31 mouse cellular contexts compared by ENCODE assay signal in the genomic region with DNA sequence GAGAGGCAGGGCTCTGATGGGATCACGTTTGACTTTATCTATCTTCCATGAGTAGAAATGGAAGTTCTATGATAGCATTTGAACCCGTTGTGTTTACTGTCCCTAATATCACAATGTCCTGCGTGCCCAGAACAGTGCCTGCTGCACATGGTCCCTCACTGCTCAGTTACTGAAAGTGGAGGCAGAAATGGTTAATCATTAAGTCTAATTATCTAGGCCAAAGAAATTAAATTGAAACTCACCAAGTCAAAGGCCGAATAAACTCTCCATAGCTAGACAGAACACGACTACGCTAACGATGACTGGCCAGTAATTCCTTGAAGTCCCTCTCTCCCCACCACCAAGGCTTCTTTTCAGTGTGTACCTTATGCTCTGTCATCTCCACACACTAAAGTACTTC. TPM values are rescaled to one million over a fixed set of nuclear protein-coding genes. Genes with fewer than 3 reads are reported as not detected.
DNase-seq lines count a peak whose midpoint lies in the region; ATAC-seq and TF ChIP-seq lines count a peak whose summit lies in the region.
"Had no signal": no experiment of that assay in that cellular context is flagged by ENCODE, and none has a peak within 500 bp of the region (broad histone marks: within the 10 kb centered on the region; RNA-seq: fewer than 3 reads in every experiment).

No protein-coding gene starts in this region.

- no peaks in the 10 kb centered on the region; the same call in 1 of the 2 replicates for H3K79me2 ChIP-seq in liver, adult 2 months (ENCODE audit: control insufficient read depth, insufficient read depth, low read length)

- WGBS in liver, adult 2 months, result 25% methylated on average over 7 of the region's 7 CpGs
- WGBS in liver, embryonic 11.5 days, result 86% methylated on average over 7 of the region's 7 CpGs
- 62% methylated on average over 7 of the region's 7 CpGs for WGBS in kidney, postnatal 0 days
- WGBS in heart, embryonic 12.5 days, result 86% methylated on average over 7 of the region's 7 CpGs
- 89% methylated on average over 7 of the region's 7 CpGs for WGBS in hindbrain, embryonic 11.5 days

- H3K9ac ChIP-seq in liver, adult 2 months (ENCODE audit: low read depth, low read length), result no peak overlapping the region
- no peak overlapping the region for H3K9ac ChIP-seq in liver, embryonic 11.5 days (ENCODE audit: low read depth, low read length)
- no peak overlapping the region for H3K9ac ChIP-seq in kidney, postnatal 0 days (ENCODE audit: low read depth, low read length)
- no peak overlapping the region for H3K9ac ChIP-seq in heart, embryonic 12.5 days
- no peak overlapping the region for H3K9ac ChIP-seq in hindbrain, embryonic 11.5 days (ENCODE audit: low read depth, low read length)
- H3K9ac ChIP-seq: embryonic facial prominence, embryonic 13.5 days; heart, embryonic 13.5 days; hindbrain, embryonic 15.5 days; limb, embryonic 13.5 days; liver, embryonic 13.5 days; midbrain, embryonic 12.5 days; neural tube, embryonic 13.5 days had no signal

- H3K4me1 ChIP-seq in liver, adult 2 months (ENCODE audit: control insufficient read depth, insufficient read depth, low read length), result peaks cover 22% of the 10 kb centered on the region
- no peaks in the 10 kb centered on the region for H3K4me1 ChIP-seq in liver, embryonic 11.5 days (replicated peaks; ENCODE audit: control insufficient read depth, insufficient read depth, low read length)
- 0 out of 2 replicates have a peak, but pooled peaks cover 5% of the 10 kb centered on the region for H3K4me1 ChIP-seq in kidney, postnatal 0 days (replicated peaks; ENCODE audit: insufficient read depth, low read length)
- H3K4me1 ChIP-seq in heart, embryonic 12.5 days (replicated peaks), result no peaks in the 10 kb centered on the region
- H3K4me1 ChIP-seq in hindbrain, embryonic 11.5 days (replicated peaks; ENCODE audit: control insufficient read depth, insufficient read depth, low read length), result no peaks in the 10 kb centered on the region
- H3K4me1 ChIP-seq: embryonic facial prominence, embryonic 13.5 days; heart, embryonic 13.5 days; hindbrain, embryonic 15.5 days; limb, embryonic 13.5 days; midbrain, embryonic 12.5 days; neural tube, embryonic 13.5 days had no signal

- no peaks in the 10 kb centered on the region for H3K9me3 ChIP-seq in liver, embryonic 11.5 days (ENCODE audit: control insufficient read depth, low read length)
- H3K9me3 ChIP-seq in kidney, postnatal 0 days (replicated peaks; ENCODE audit: low read length), result no peaks in the 10 kb centered on the region
- H3K9me3 ChIP-seq in heart, embryonic 12.5 days (replicated peaks), result 0 out of 2 replicates have a peak, but pooled peaks cover 4% of the 10 kb centered on the region
- no peaks in the 10 kb centered on the region for H3K9me3 ChIP-seq in hindbrain, embryonic 11.5 days (ENCODE audit: control insufficient read depth, low read length)
- H3K9me3 ChIP-seq: embryonic facial prominence, embryonic 13.5 days; heart, embryonic 13.5 days; hindbrain, embryonic 15.5 days; limb, embryonic 13.5 days; liver, embryonic 13.5 days; megakaryocyte, embryonic 14.5 days; midbrain, embryonic 12.5 days; neural tube, embryonic 13.5 days had no signal

- no peak overlapping the region for H3K4me2 ChIP-seq in liver, embryonic 11.5 days
- 0 out of 2 replicates have a peak overlapping the region, but pooled peaks have one; percentile 5 for H3K4me2 ChIP-seq in kidney, postnatal 0 days (ENCODE audit: low read length)
- H3K4me2 ChIP-seq in heart, embryonic 12.5 days, result no peak overlapping the region
- no peak overlapping the region for H3K4me2 ChIP-seq in hindbrain, embryonic 11.5 days (replicated peaks; ENCODE audit: low read depth, low read length)
- H3K4me2 ChIP-seq: embryonic facial prominence, embryonic 13.5 days; heart, embryonic 13.5 days; hindbrain, embryonic 15.5 days; limb, embryonic 13.5 days; liver, embryonic 13.5 days; midbrain, embryonic 12.5 days; neural tube, embryonic 13.5 days had no signal

- H3K27ac ChIP-seq in liver, adult 2 months (replicated peaks; ENCODE audit: insufficient read depth, low read depth, low read length), result peak overlapping the region; percentile 80
- no peak overlapping the region for H3K27ac ChIP-seq in liver, embryonic 11.5 days (ENCODE audit: low read depth, low read length)
- H3K27ac ChIP-seq in kidney, postnatal 0 days, result 0 out of 2 replicates have a peak overlapping the region, but pooled peaks have one; percentile 36
- no peak overlapping the region for H3K27ac ChIP-seq in heart, embryonic 12.5 days (ENCODE audit: poor library complexity, severe bottlenecking)
- H3K27ac ChIP-seq in hindbrain, embryonic 11.5 days (ENCODE audit: low read depth, low read length), result no peak overlapping the region
- H3K27ac ChIP-seq: embryonic facial prominence, embryonic 13.5 days; forebrain, embryonic 10.5 days; heart, embryonic 13.5 days; hindbrain, embryonic 15.5 days; layer of hippocampus, adult 2 months; limb, embryonic 13.5 days; liver, embryonic 13.5 days; midbrain, embryonic 12.5 days; neural tube, embryonic 13.5 days; stomach, postnatal 0 days had no signal

- no peak for TF ChIP-seq POLR2A in liver, adult 2 months (IDR thresholded peaks at IDR 0.05; ENCODE audit: extremely low read depth, insufficient read depth, low read length)

- no peak for ATAC-seq in liver, embryonic 11.5 days (replicated peaks; ENCODE audit: low FRiP score)
- peak; percentile 70 for ATAC-seq in kidney, postnatal 0 days (replicated peaks; ENCODE audit: low FRiP score, low read depth)
- ATAC-seq in heart, embryonic 12.5 days (ENCODE audit: insufficient number of reproducible peaks, low FRiP score), result no peak
- no peak for ATAC-seq in hindbrain, embryonic 11.5 days (ENCODE audit: low FRiP score)
- ATAC-seq: CD4-positive, CD25-positive, alpha-beta regulatory T cell, adult 4 months; lung, postnatal 0 days had no signal

- DNase-seq in liver, adult 2 months (ENCODE audit: extremely low read depth, low read depth, low spot score), result peak; percentile 94
- no peak for DNase-seq in liver, embryonic 11.5 days (ENCODE audit: low spot score)
- peak; percentile 39 to 61 for DNase-seq in kidney, adult 8-10 months
- DNase-seq in kidney, postnatal 0 days (ENCODE audit: low spot score), result no peak
- DNase-seq in right cerebral cortex, postnatal 10 days (ENCODE audit: low spot score in 2 of 2), result no peak
- DNase-seq in hindbrain, embryonic 11.5 days (ENCODE audit: low spot score), result no peak
- DNase-seq: adrenal gland, postnatal 25 days; cerebellum, adult 11-12 months; cerebellum, adult 9-11 months; gastrocnemius, postnatal 25 days; heart, adult 18-20 months; heart, postnatal 10 days; liver, embryonic 13.5 days; lung, adult 18-20 months; lung, postnatal 4 days; right cerebral cortex, postnatal 25 days; thymus, adult 2 months; thymus, postnatal 36 days had no signal

- H3K36me3 ChIP-seq in liver, adult 2 months (ENCODE audit: control insufficient read depth, insufficient read depth, low read length), result peaks cover 6% of the 10 kb centered on the region
- no peaks in the 10 kb centered on the region for H3K36me3 ChIP-seq in liver, embryonic 11.5 days (ENCODE audit: control insufficient read depth, insufficient read depth, low read length)
- H3K36me3 ChIP-seq in kidney, postnatal 0 days (ENCODE audit: insufficient read depth, low read length), result no peaks in the 10 kb centered on the region
- H3K36me3 ChIP-seq in heart, embryonic 12.5 days, result peaks cover 13% of the 10 kb centered on the region
- 0 out of 2 replicates have a peak, but pooled peaks cover 4% of the 10 kb centered on the region for H3K36me3 ChIP-seq in hindbrain, embryonic 11.5 days (ENCODE audit: control insufficient read depth, insufficient read depth, low read length)

- H3K4me3 ChIP-seq in liver, adult 2 months (ENCODE audit: insufficient read depth, low read depth, low read length), result no peak overlapping the region
- no peak overlapping the region for H3K4me3 ChIP-seq in liver, embryonic 11.5 days (ENCODE audit: low read depth, low read length)
- H3K4me3 ChIP-seq in kidney, postnatal 0 days (replicated peaks; ENCODE audit: low read depth, low read length), result no peak overlapping the region
- no peak overlapping the region for H3K4me3 ChIP-seq in heart, embryonic 12.5 days
- H3K4me3 ChIP-seq in hindbrain, embryonic 11.5 days (ENCODE audit: low read depth, low read length), result no peak overlapping the region
- H3K4me3 ChIP-seq: embryonic facial prominence, embryonic 13.5 days; forebrain, embryonic 10.5 days; heart, embryonic 13.5 days; hindbrain, embryonic 15.5 days; layer of hippocampus, adult 2 months; limb, embryonic 13.5 days; liver, embryonic 13.5 days; megakaryocyte, embryonic 14.5 days; midbrain, embryonic 12.5 days; neural tube, embryonic 13.5 days had no signal

- no peak for TF ChIP-seq CTCF in liver, adult 2 months (IDR thresholded peaks at IDR 0.05; ENCODE audit: low read depth, low read length)
- no peak for TF ChIP-seq CTCF in kidney, postnatal 0 days (IDR thresholded peaks at IDR 0.05; ENCODE audit: low read depth)

- H3K27me3 ChIP-seq in liver, adult 2 months (ENCODE audit: control insufficient read depth, insufficient read depth, low read length), result no peaks in the 10 kb centered on the region
- no peaks in the 10 kb centered on the region for H3K27me3 ChIP-seq in liver, embryonic 11.5 days (replicated peaks; ENCODE audit: control insufficient read depth, insufficient read depth, low read length)
- no peaks in the 10 kb centered on the region for H3K27me3 ChIP-seq in kidney, postnatal 0 days (ENCODE audit: insufficient read depth, low read length)
- H3K27me3 ChIP-seq in heart, embryonic 12.5 days (replicated peaks), result no peaks in the 10 kb centered on the region
- no peaks in the 10 kb centered on the region for H3K27me3 ChIP-seq in hindbrain, embryonic 11.5 days (ENCODE audit: control insufficient read depth, insufficient read depth, low read length)
- H3K27me3 ChIP-seq: embryonic facial prominence, embryonic 13.5 days; heart, embryonic 13.5 days; hindbrain, embryonic 15.5 days; limb, embryonic 13.5 days; liver, embryonic 13.5 days; megakaryocyte, embryonic 14.5 days; midbrain, embryonic 12.5 days; neural tube, embryonic 13.5 days had no signal

RNA-seq across cellular contexts. Expression of a gene that starts 12.8 kb away (rescaled TPM):
- total RNA-seq in liver, adult 2 months (2014; rRNA removed), result 30.8 and 36.7 TPM in 2 replicates
- 41.8 and 47.4 TPM in 2 replicates for polyA plus RNA-seq in liver, adult 2 months (2012; rRNA removed)
- polyA plus RNA-seq in liver, embryonic 11.5 days (2014; fragmentation: Nextera tagmentation; extraction: Ambion mirVana), result 21.2 and 22.8 TPM in 2 replicates
- 47.4 and 54.5 TPM in 2 replicates for polyA plus RNA-seq in kidney, postnatal 0 days (2015; fragmentation: Nextera tagmentation; extraction: Ambion mirVana)
- 22.9 and 24.1 TPM in 2 replicates for polyA plus RNA-seq in heart, embryonic 12.5 days (2016; fragmentation: Nextera tagmentation; extraction: Ambion mirVana)
- polyA plus RNA-seq in hindbrain, embryonic 11.5 days (2014; fragmentation: Nextera tagmentation; extraction: Ambion mirVana), result 35.7 and 39.1 TPM in 2 replicates

RNA-seq across cellular contexts. Expression of a gene that starts 34.1 kb away (rescaled TPM):
- 14.7 and 16.5 TPM in 2 replicates for total RNA-seq in liver, adult 2 months (2014; rRNA removed)
- 18.0 and 19.0 TPM in 2 replicates for polyA plus RNA-seq in liver, adult 2 months (2012; rRNA removed)
- 5.1 and 5.3 TPM in 2 replicates for polyA plus RNA-seq in liver, embryonic 11.5 days (2014; fragmentation: Nextera tagmentation; extraction: Ambion mirVana)
- 10.1 and 17.8 TPM in 2 replicates for polyA plus RNA-seq in kidney, postnatal 0 days (2015; fragmentation: Nextera tagmentation; extraction: Ambion mirVana)
- polyA plus RNA-seq in heart, embryonic 12.5 days (2016; fragmentation: Nextera tagmentation; extraction: Ambion mirVana), result 6.0 and 7.4 TPM in 2 replicates
- 10.1 and 10.6 TPM in 2 replicates for polyA plus RNA-seq in hindbrain, embryonic 11.5 days (2014; fragmentation: Nextera tagmentation; extraction: Ambion mirVana)

RNA-seq across cellular contexts. Expression of a gene that starts 34.7 kb away (rescaled TPM):
- 6.6 and 8.7 TPM in 2 replicates for total RNA-seq in liver, adult 2 months (2014; rRNA removed)
- polyA plus RNA-seq in liver, adult 2 months (2012; rRNA removed), result 2.5 and 3.8 TPM in 2 replicates
- 15.7 and 16.4 TPM in 2 replicates for polyA plus RNA-seq in liver, embryonic 11.5 days (2014; fragmentation: Nextera tagmentation; extraction: Ambion mirVana)
- 16.5 and 18.9 TPM in 2 replicates for polyA plus RNA-seq in kidney, postnatal 0 days (2015; fragmentation: Nextera tagmentation; extraction: Ambion mirVana)
- polyA plus RNA-seq in heart, embryonic 12.5 days (2016; fragmentation: Nextera tagmentation; extraction: Ambion mirVana), result 16.2 and 18.2 TPM in 2 replicates
- 26.8 and 31.1 TPM in 2 replicates for polyA plus RNA-seq in hindbrain, embryonic 11.5 days (2014; fragmentation: Nextera tagmentation; extraction: Ambion mirVana)

RNA-seq across cellular contexts. Expression of a gene that starts 35.2 kb away (rescaled TPM):
- 28.3 and 31.6 TPM in 2 replicates for total RNA-seq in liver, adult 2 months (2014; rRNA removed)
- polyA plus RNA-seq in liver, adult 2 months (2012; rRNA removed), result 6.0 and 7.9 TPM in 2 replicates
- polyA plus RNA-seq in liver, embryonic 11.5 days (2014; fragmentation: Nextera tagmentation; extraction: Ambion mirVana), result 21.9 and 24.7 TPM in 2 replicates
- 14.5 and 15.4 TPM in 2 replicates for polyA plus RNA-seq in kidney, postnatal 0 days (2015; fragmentation: Nextera tagmentation; extraction: Ambion mirVana)
- 18.8 and 19.5 TPM in 2 replicates for polyA plus RNA-seq in heart, embryonic 12.5 days (2016; fragmentation: Nextera tagmentation; extraction: Ambion mirVana)
- polyA plus RNA-seq in hindbrain, embryonic 11.5 days (2014; fragmentation: Nextera tagmentation; extraction: Ambion mirVana), result 22.0 and 31.0 TPM in 2 replicates

Comparison
In these comparisons a context has a peak if more than half of its experiments do, and no peak if none do; other contexts are left out.
1. DNase-seq: peak in liver, adult 2 months (single experiment) and kidney, adult 8-10 months (2 of 2); none in liver, embryonic 11.5 days (single experiment), kidney, postnatal 0 days (single experiment), right cerebral cortex, postnatal 10 days (0 of 2) and hindbrain, embryonic 11.5 days (single experiment).
2. H3K27ac ChIP-seq: peak in liver, adult 2 months (single experiment) and kidney, postnatal 0 days (single experiment); none in liver, embryonic 11.5 days (single experiment), heart, embryonic 12.5 days (single experiment) and hindbrain, embryonic 11.5 days (single experiment).